Mouse (Mus musculus): Measurements from ENCODE around the gene Vmn2r18. TPM values are rescaled to one million over a fixed set of nuclear protein-coding genes. Genes with fewer than 3 reads are reported as not detected.

The Vmn2r18 gene
- not detected for total RNA-seq (2021)
- long read RNA-seq, result 0 reads

DNA sequence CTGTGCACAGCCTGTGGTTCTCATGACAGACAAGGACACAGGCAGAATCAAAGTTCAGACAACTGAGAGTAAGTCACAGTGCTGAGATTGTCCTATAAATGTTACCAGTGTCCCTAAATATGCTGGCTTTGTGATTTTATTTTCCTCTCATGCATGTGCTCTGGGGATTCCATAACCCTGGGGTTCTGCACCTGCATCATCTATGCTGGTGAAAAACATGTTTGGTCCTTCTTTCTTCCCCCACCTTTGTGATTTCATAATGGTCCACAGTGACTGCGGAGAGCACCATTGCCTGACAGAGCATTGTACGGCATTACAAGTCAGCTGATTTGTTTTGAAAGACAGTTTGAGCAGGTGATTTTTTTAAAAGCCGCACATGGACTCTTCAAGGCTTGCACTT lies at the start of gene Vmn2r18:
TSS of gene Vmn2r18 (minus strand) at position 101 of the 400 bp plus-strand sequence.
- no peak for DNase-seq (ENCODE audit: low spot score in 2 of 2)

DNA sequence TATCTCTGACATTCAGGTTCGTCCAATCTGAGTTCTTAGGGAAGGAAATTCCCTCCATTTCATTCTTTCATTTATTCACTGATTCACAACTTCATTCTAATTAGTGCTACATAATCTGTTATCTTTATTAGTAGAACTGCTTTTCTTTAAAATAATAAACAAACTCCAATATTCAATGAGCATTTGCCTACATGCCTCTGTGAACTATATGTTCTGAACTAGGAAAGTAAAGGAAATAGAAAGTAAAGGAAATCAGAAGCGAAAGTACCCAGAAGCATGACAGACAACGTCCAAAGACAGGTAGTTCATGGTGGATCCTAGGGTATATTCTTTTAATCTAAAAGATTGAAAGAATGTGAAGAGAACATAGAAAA lies 45.6 kb upstream of the Vmn2r18 start:
- DNase-seq (ENCODE audit: low spot score in 2 of 2), result no peak

DNA sequence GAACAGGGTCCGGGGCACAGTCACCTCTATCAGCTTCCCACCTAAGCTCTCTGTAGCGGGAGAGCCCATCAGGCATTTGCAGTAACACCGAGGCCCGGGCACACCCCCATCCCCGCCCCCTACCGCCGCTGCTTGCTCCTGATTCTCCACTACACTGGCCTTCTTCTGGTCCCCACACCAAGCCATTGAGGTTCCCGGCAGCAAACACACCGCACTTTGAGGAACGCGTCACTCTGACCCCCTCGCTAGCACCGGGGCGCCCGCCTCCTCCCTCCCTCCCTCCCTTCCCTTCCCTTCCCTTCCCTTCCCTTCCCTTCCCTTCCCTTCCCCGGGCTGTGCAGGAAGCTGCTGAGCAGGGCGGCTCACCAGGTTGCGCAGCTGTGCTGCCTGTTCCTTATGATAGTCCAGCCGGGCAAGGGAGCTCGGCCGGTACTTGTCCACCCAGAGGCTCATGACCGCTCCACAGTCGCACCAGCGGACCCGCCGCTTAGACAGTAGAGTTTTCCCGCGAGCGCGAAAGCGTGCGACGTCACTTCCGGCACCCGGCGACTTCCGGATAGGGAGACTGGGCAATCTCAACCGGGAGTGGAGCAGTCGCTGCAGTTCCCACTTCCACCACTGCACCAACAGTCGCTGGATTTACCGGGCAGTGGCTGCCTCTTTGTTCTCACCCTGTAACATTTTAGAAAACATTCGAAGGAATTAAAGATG lies 45.0 kb upstream of the Vmn2r18 start, which contains the start of gene Rfc3:
TSS of gene Rfc3 (minus strand) at position 543 of the 711 bp plus-strand sequence.
- DNase-seq (ENCODE audit: low spot score in 2 of 2), result peak; percentile 96 to 98

DNA sequence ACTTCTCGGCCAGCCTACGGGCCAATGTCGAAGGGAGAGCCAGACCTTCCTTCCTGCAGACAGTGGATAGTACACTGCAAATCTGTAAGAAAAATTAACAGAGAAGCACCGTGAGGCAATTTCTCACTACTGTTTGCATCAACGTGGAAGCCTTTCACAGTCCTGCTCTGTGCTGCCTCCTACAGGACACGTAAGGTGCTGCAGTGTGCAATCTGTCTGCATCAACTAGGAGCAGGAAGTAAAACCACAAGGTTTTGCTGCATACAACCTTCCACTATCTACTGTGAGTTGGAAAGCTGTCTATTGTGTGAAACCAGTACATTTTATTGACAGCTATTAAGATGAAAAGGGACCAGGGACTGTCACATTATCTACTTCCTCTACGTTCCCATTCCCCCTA lies 39.0 kb upstream of the Vmn2r18 start:
- DNase-seq (ENCODE audit: low spot score in 2 of 2), result no peak

DNA sequence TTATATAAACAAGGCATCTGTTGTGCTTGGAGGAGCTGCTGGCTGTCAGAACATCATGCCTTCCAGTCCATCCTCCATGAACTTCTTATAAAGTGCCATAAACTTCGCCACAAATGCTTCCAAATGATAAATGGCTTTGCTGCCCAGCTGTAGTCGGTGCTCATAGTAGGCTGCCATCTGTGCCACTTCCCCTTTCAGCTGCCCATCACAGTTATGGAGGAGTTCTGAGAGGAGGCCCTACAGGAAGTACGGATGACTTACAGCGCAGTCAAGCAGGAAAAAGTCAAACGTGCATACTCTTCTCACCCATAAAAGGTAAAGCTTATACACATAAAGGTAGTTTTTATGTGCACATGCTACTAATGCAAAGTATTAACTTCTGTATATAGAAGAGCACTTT lies 37.0 kb upstream of the Vmn2r18 start:
- no peak for DNase-seq (ENCODE audit: low spot score in 2 of 2)

DNA sequence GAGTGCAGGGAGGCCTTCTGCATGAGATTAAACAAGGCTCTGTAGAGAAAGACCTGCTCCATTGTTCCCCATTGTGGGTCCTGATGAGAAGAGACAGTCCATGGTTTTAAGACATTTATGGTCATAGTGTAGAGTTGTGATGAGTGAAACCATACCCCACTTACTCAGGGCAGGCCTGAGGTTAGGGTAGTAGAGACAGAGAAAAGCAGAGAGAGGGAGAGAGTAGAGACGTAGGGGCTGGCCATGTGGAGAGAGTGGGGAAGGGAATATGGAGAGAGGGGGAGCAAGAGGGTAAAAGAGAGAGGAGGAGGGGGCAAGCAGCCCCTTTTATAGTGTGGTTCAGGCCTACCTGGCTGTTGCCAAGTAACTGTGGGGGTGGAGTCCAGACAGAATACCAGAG lies 36.3 kb upstream of the Vmn2r18 start:
- no peak for DNase-seq (ENCODE audit: low spot score in 2 of 2)

GRCm38 (mm10) chr5:151601696-151602095 lies 4.1 kb downstream of the Vmn2r18 start:
- no peak for DNase-seq (ENCODE audit: low spot score in 2 of 2)

Other genes starting within 250 kb of the Vmn2r18 start
- gene Gm42906, start 177.9 kb downstream of the Vmn2r18 start, total RNA-seq (2021), result not detected
- gene Rfc3, start 45.2 kb upstream of the Vmn2r18 start, total RNA-seq (2021), result 10 to 100 TPM; 14.7 to 15.6 TPM